Mouse (Mus musculus): ENCODE data around the gene Asphd2. TPM values are rescaled to one million over a fixed set of nuclear protein-coding genes. Genes with fewer than 3 reads are reported as not detected.
"Not testable (repeated sequence)": the region's sequence is repeated elsewhere in the genome, so short reads cannot be mapped to it uniquely, and the experiment has no call there.

Gene Asphd2
- polyA plus RNA-seq (2015; fragmentation: Nextera tagmentation; extraction: Ambion mirVana) = 1.1 and 1.2 TPM in 2 replicates

DNA sequence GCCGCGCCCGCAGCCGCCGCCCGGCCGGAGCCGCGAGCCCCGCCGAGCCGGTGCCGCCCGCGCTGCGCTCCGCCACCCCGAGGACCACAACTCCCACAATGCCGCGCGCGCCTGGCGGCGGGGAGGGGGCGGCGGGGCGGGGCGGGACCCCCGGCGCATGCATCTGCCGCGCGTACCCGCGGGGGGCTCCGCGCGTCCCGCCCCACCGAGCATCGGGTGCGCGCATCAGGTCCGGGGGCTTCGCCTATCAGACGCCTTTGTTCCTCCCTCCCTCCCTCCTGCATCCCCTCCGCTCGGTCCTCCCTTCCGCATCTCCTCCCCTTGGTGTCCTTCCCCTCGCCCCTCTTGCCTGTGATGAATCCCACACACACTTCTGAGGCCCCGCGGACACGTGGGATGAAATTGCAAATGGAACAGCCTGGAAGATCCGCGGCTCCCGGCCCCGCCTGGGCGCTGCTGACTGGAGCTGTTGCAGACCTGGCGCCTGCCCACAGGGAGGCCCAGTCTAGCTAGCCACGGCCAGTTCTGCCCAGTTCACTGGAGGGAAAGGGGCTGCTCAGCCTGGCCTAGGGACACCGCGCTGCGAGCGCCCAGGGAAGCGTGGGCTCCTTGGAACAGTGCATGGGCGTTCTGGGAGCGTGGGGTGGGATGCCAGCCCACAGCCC is at the start of gene Asphd2:
TSS of gene Asphd2 (minus strand) at position 88 of the 665 bp plus-strand sequence.
- ATAC-seq (ENCODE audit: extremely low read depth, insufficient number of reproducible peaks, low FRiP score, low TSS enrichment) = peak; percentile 65; the same call in 1 of the 2 replicates
- H3K36me3 ChIP-seq = no peaks in the 10 kb centered on the region
- peak within 1 kb of the TSS; percentile 32; the same call in 1 of the 2 replicates for H3K27ac ChIP-seq (replicated peaks)
- H3K4me1 ChIP-seq = peaks cover 9% of the 10 kb centered on the region
- H3K27me3 ChIP-seq (replicated peaks) = peaks cover 84% of the 10 kb centered on the region
- H3K9me3 ChIP-seq = no peaks in the 10 kb centered on the region
- H3K4me2 ChIP-seq = peak within 1 kb of the TSS; percentile 83
- peak within 1 kb of the TSS; percentile 64 for H3K4me3 ChIP-seq
- 1% methylated on average over 61 of the region's 67 CpGs for WGBS
- peak within 1 kb of the TSS; percentile 77 for H3K9ac ChIP-seq

GRCm38 (mm10) chr5:112438535-112438934 is 43.9 kb upstream of the Asphd2 start:
- H3K36me3 ChIP-seq = no peaks in the 10 kb centered on the region
- no peak overlapping the region for H3K9ac ChIP-seq
- no peaks in the 10 kb centered on the region for H3K9me3 ChIP-seq
- H3K4me1 ChIP-seq = no peaks in the 10 kb centered on the region
- no peak overlapping the region for H3K4me3 ChIP-seq
- H3K27me3 ChIP-seq (replicated peaks) = peaks cover 95% of the 10 kb centered on the region
- H3K4me2 ChIP-seq = no peak overlapping the region
- 47% methylated on average over 10 of the region's 10 CpGs for WGBS
- H3K27ac ChIP-seq (replicated peaks) = no peak overlapping the region
- ATAC-seq (ENCODE audit: extremely low read depth, insufficient number of reproducible peaks, low FRiP score, low TSS enrichment) = no peak

DNA sequence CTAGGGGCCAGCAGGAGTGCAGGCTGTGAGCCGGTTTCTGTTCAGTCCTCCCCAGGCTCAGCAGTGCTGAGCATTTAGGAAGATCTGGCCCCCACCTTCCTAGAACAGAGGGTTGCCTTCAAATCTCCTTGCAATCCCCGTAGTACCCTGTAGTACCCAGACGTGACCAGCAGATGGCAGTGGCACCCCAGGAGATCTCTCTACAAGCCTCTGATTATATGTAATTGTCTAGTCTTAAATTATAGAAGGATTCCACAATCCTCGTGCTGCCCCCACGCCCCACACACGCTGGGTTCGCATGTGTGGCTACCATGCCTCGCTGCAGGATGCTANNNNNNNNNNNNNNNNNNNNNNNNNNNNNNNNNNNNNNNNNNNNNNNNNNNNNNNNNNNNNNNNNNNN is 38.3 kb upstream of the Asphd2 start:
- no peaks in the 10 kb centered on the region for H3K36me3 ChIP-seq
- no peaks in the 10 kb centered on the region for H3K9me3 ChIP-seq
- no peaks in the 10 kb centered on the region for H3K4me1 ChIP-seq
- 4% methylated on average over 8 of the region's 8 CpGs for WGBS
- no peak for ATAC-seq (ENCODE audit: extremely low read depth, insufficient number of reproducible peaks, low FRiP score, low TSS enrichment)
- H3K4me3 ChIP-seq = no peak overlapping the region
- H3K27ac ChIP-seq (replicated peaks) = no peak overlapping the region
- H3K9ac ChIP-seq = no peak overlapping the region
- H3K4me2 ChIP-seq = no peak overlapping the region
- peaks cover 96% of the 10 kb centered on the region for H3K27me3 ChIP-seq (replicated peaks)

DNA sequence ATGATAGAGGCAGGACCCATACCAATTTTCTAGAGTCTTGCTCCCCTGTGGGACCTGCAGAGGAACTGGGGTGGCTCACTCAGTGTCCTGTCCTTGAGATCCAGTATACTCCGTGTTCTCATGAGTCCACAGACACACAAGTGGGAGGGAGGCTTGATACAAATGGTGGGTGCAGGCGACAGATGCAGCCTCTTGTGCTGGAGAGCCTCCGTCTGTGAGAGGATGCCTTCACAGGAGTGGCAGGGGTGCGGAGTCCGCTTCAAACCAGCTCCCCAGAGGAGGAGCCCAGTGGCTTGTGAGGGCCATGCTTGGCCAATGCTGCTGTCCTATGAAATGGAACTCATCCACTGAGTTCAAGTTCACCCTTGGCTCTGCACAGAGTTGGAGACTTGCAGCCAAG is 37.4 kb upstream of the Asphd2 start:
- Histone ChIP-seq H3K9me3 (no peaks in the 10 kb centered on the region), H3K4me2 (no peak overlapping the region), H3K27me3 (replicated peaks) (peaks cover 98% of the 10 kb centered on the region), H3K4me3 (no peak overlapping the region), H3K36me3 (no peaks in the 10 kb centered on the region), H3K9ac (no peak overlapping the region), H3K4me1 (no peaks in the 10 kb centered on the region), H3K27ac (replicated peaks) (no peak overlapping the region)
- WGBS = 71% methylated on average over 5 of the region's 5 CpGs
- ATAC-seq (ENCODE audit: extremely low read depth, insufficient number of reproducible peaks, low FRiP score, low TSS enrichment) = no peak

DNA sequence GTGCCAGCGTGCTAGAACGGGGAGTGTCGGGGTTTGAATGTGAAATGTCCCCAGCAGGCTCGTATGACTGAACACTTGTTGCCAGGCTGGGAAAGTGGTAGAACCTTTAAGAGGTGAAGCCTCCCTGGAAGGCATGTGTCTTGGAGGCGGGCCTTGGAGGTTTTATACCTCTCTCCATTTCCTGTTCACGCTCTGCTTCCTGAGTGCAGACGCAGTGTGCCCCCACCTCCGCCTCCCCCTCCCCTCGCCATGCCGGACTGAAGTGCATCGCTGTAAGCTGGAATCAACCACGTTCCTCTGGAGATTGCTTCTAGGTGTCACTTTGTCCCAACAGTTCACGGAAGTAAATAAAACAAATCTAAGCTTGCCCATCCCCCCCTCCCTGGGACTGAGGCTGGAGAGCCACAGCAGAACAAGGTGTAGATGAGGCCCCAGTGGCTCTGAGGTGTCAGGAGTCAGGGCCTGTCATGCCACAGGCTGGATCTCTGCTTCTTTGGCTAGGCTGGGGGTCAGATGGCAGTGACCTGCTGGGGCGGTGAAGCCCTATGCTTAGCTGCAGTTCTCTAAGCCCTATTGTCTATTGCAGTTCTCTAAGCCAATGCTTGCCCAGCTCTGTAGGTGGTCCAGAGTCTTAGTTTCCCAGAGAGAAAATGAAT is 36.6 kb upstream of the Asphd2 start:
- Histone ChIP-seq H3K9me3 (no peaks in the 10 kb centered on the region), H3K4me2 (no peak overlapping the region), H3K4me3 (no peak overlapping the region), H3K4me1 (no peaks in the 10 kb centered on the region), H3K9ac (no peak overlapping the region), H3K27ac (replicated peaks) (no peak overlapping the region), H3K27me3 (replicated peaks) (peaks cover 98% of the 10 kb centered on the region), H3K36me3 (no peaks in the 10 kb centered on the region)
- WGBS = 35% methylated on average over 14 of the region's 14 CpGs
- ATAC-seq (ENCODE audit: extremely low read depth, insufficient number of reproducible peaks, low FRiP score, low TSS enrichment) = no peak

DNA sequence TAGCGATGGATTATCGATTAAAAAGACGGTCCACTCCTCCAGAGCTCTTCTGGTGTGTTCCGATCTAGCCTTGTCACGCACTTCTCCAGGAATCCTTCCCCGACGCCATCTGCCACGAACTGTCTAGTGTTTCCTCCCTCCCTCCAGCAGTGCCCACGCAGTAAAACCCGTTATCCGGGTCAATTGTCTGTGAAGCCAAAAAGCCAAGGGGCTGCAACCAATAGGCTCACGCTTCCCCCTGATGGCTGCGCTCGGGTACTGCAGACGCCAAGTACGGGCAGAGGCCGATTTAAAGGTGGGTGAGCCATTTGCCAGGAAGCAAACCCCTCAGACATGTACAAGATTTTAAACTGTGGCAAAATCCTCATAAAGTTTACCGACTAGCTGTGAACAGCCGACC is 34.3 kb upstream of the Asphd2 start:
- WGBS = 14% methylated on average over 19 of the region's 19 CpGs
- Histone ChIP-seq H3K4me1 (no peaks in the 10 kb centered on the region), H3K36me3 (no peaks in the 10 kb centered on the region), H3K27ac (replicated peaks) (no peak overlapping the region), H3K27me3 (replicated peaks) (peaks cover 99% of the 10 kb centered on the region), H3K9ac (no peak overlapping the region), H3K9me3 (no peaks in the 10 kb centered on the region), H3K4me3 (no peak overlapping the region), H3K4me2 (no peak overlapping the region)
- ATAC-seq (ENCODE audit: extremely low read depth, insufficient number of reproducible peaks, low FRiP score, low TSS enrichment) = no peak

DNA sequence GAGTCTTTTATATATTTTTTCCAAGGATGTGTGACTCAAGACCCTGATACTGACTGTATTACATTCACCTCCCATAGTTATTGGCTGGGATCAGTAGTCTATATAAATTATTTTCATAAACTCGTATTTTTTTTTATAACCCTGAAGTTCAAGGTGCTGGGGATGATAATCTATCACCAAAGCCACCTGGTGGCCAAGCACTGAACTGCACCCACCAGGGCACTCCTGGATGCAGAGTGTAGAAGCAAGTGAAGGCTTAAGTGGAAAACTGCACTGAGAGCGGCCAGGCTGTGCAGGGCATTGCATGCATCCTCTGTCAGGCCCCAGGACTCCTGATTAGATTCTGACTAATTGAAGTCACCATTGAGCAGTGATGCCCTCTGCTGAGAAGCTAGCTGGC is 32.6 kb upstream of the Asphd2 start:
- WGBS = 44% methylated on average over 2 of the region's 2 CpGs
- no peak overlapping the region for H3K9ac ChIP-seq
- no peak for ATAC-seq (ENCODE audit: extremely low read depth, insufficient number of reproducible peaks, low FRiP score, low TSS enrichment)

GRCm38 (mm10) chr5:112426635-112427034 is 32.0 kb upstream of the Asphd2 start:
- peaks cover 99% of the 10 kb centered on the region for H3K27me3 ChIP-seq (replicated peaks)
- no peaks in the 10 kb centered on the region for H3K9me3 ChIP-seq
- no peaks in the 10 kb centered on the region for H3K4me1 ChIP-seq
- WGBS = 69% methylated on average over 7 of the region's 7 CpGs
- H3K4me3 ChIP-seq = no peak overlapping the region
- H3K27ac ChIP-seq (replicated peaks) = no peak overlapping the region
- ATAC-seq (ENCODE audit: extremely low read depth, insufficient number of reproducible peaks, low FRiP score, low TSS enrichment) = no peak
- no peaks in the 10 kb centered on the region for H3K36me3 ChIP-seq
- H3K4me2 ChIP-seq = no peak overlapping the region
- H3K9ac ChIP-seq = no peak overlapping the region

More for the DNA sequence above, 32.6 kb upstream of the Asphd2 start:
- no peak overlapping the region for H3K27ac ChIP-seq (replicated peaks)
- H3K27me3 ChIP-seq (replicated peaks) = peaks cover 99% of the 10 kb centered on the region
- H3K4me1 ChIP-seq = no peaks in the 10 kb centered on the region
- no peaks in the 10 kb centered on the region for H3K9me3 ChIP-seq
- no peak overlapping the region for H3K4me2 ChIP-seq
- no peaks in the 10 kb centered on the region for H3K36me3 ChIP-seq
- no peak overlapping the region for H3K4me3 ChIP-seq

DNA sequence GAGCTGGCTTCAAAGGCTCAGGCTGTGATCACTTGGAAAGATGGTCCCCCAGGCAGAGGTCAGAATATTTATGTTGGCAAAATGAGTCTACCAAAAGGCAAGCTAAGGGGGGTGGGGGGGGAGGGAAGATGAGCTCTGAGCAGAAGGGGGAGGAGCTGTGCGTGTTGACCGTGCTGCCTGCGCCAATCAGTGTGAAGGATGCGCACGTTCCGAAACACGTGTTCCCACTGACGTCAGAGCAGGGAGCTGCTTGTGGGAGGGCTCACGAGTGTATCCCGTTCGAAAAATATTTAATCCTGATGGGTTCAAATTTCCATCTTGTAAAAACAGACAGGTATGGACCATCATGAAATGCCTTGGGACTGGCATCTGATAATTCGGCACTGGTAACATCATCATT is 24.9 kb upstream of the Asphd2 start:
- Histone ChIP-seq H3K36me3 (no peaks in the 10 kb centered on the region), H3K27ac (replicated peaks) (no peak overlapping the region), H3K9me3 (no peaks in the 10 kb centered on the region), H3K4me1 (no peaks in the 10 kb centered on the region), H3K9ac (no peak overlapping the region), H3K27me3 (replicated peaks) (peaks cover 85% of the 10 kb centered on the region), H3K4me3 (no peak overlapping the region), H3K4me2 (no peak overlapping the region)
- no peak for ATAC-seq (ENCODE audit: extremely low read depth, insufficient number of reproducible peaks, low FRiP score, low TSS enrichment)
- WGBS = 28% methylated on average over 12 of the region's 12 CpGs

DNA sequence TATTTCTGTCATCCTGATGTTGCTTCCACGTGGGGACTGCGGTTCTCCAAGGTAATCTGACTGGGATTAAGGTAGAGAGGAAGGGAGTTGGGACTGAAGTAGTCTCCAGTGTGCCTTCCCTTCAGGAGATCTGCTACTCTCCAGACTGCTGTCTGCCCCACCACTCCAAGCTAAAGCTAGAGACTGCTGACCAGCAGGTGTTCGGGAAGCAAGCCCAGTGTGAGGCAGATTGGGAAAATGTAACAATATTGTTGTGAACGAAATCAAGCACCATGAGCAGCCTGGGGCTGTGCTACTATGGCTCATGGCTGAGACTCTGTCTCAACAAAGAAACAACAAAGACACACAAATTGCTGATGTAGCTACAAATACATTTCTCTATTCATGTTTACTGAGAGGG is 23.4 kb upstream of the Asphd2 start:
- no peaks in the 10 kb centered on the region for H3K36me3 ChIP-seq
- no peak overlapping the region for H3K4me3 ChIP-seq
- H3K9me3 ChIP-seq = peaks cover 8% of the 10 kb centered on the region; the same call in 1 of the 2 replicates
- H3K27me3 ChIP-seq (replicated peaks) = peaks cover 73% of the 10 kb centered on the region
- H3K4me1 ChIP-seq = no peaks in the 10 kb centered on the region
- WGBS = 37% methylated on average over 4 of the region's 4 CpGs
- no peak overlapping the region for H3K4me2 ChIP-seq
- ATAC-seq (ENCODE audit: extremely low read depth, insufficient number of reproducible peaks, low FRiP score, low TSS enrichment) = no peak
- H3K9ac ChIP-seq = no peak overlapping the region
- H3K27ac ChIP-seq (replicated peaks) = no peak overlapping the region

- peaks cover 73% of the 10 kb centered on the region for H3K27me3 ChIP-seq (replicated peaks)
- no peak overlapping the region for H3K27ac ChIP-seq (replicated peaks)
- no peak overlapping the region for H3K4me3 ChIP-seq
- no peak overlapping the region for H3K9ac ChIP-seq
- no peaks in the 10 kb centered on the region for H3K36me3 ChIP-seq
- H3K4me1 ChIP-seq = peaks cover 6% of the 10 kb centered on the region
- peaks cover 8% of the 10 kb centered on the region; the same call in 1 of the 2 replicates for H3K9me3 ChIP-seq
- H3K4me2 ChIP-seq = no peak overlapping the region
- no peak for ATAC-seq (ENCODE audit: extremely low read depth, insufficient number of reproducible peaks, low FRiP score, low TSS enrichment)
- WGBS = 58% methylated on average over 5 of the region's 5 CpGs
Observed at GRCm38 (mm10) chr5:112416673-112417072, 22.0 kb upstream of the Asphd2 start.

GRCm38 (mm10) chr5:112412781-112413180 is 18.1 kb upstream of the Asphd2 start:
- H3K9me3 ChIP-seq; H3K9ac ChIP-seq; H3K4me2 ChIP-seq; H3K36me3 ChIP-seq; H3K27ac ChIP-seq (replicated peaks); H3K4me3 ChIP-seq; ATAC-seq (ENCODE audit: extremely low read depth, insufficient number of reproducible peaks, low FRiP score, low TSS enrichment): not testable (repeated sequence)
- WGBS = 80% methylated on average over 4 of the region's 4 CpGs
- Histone ChIP-seq H3K4me1 (peaks cover 13% of the 10 kb centered on the region), H3K27me3 (replicated peaks) (peaks cover 67% of the 10 kb centered on the region)

All from heart, embryonic 13.5 days (tissue).